ENCODE assay signal across 8 mouse cellular contexts in genomic region chr10:84516414-84516927, GRCm38 (mm10). TPM values are rescaled to one million over a fixed set of nuclear protein-coding genes. Genes with fewer than 3 reads are reported as not detected.
DNase-seq lines count a peak whose midpoint lies in the region; ATAC-seq and TF ChIP-seq lines count a peak whose summit lies in the region.

No protein-coding gene starts in this region.

- H3K9me3 ChIP-seq in embryonic facial prominence, embryonic 13.5 days: no peaks in the 10 kb centered on the region
- no peaks in the 10 kb centered on the region for H3K9me3 ChIP-seq in embryonic facial prominence, embryonic 10.5 days
- H3K9me3 ChIP-seq in kidney, embryonic 16.5 days (ENCODE audit: low read length): no peaks in the 10 kb centered on the region
- no peaks in the 10 kb centered on the region for H3K9me3 ChIP-seq in megakaryocyte, embryonic 14.5 days

- DNase-seq in embryonic facial prominence, embryonic 10.5 days (ENCODE audit: low spot score): no peak
- DNase-seq in thymus, adult 2 months: peak; percentile 23
- DNase-seq in thymus, postnatal 0 days (ENCODE audit: low spot score): no peak
- peak; percentile 30 for DNase-seq in thymus, postnatal 25 days

- no peak overlapping the region for H3K9ac ChIP-seq in embryonic facial prominence, embryonic 13.5 days
- no peak overlapping the region for H3K9ac ChIP-seq in kidney, embryonic 16.5 days (replicated peaks; ENCODE audit: low read length)

- no peak for TF ChIP-seq POLR2A in thymus, adult 2 months (IDR thresholded peaks at IDR 0.05; ENCODE audit: control insufficient read depth, extremely low read depth, insufficient read depth, low read length, poor library complexity)

- no peaks in the 10 kb centered on the region for H3K36me3 ChIP-seq in embryonic facial prominence, embryonic 13.5 days
- H3K36me3 ChIP-seq in embryonic facial prominence, embryonic 10.5 days (replicated peaks): no peaks in the 10 kb centered on the region
- no peaks in the 10 kb centered on the region for H3K36me3 ChIP-seq in thymus, adult 2 months (ENCODE audit: control insufficient read depth, insufficient read depth, low read length)
- H3K36me3 ChIP-seq in kidney, embryonic 16.5 days (ENCODE audit: insufficient read depth, low read length): no peaks in the 10 kb centered on the region
- H3K36me3 ChIP-seq in megakaryocyte, embryonic 14.5 days (replicated peaks; ENCODE audit: low read length): no peaks in the 10 kb centered on the region

- no peak overlapping the region for H3K4me3 ChIP-seq in embryonic facial prominence, embryonic 13.5 days
- no peak overlapping the region for H3K4me3 ChIP-seq in embryonic facial prominence, embryonic 10.5 days
- H3K4me3 ChIP-seq in thymus, adult 2 months (ENCODE audit: control insufficient read depth, insufficient read depth, low read length): no peak overlapping the region
- H3K4me3 ChIP-seq in kidney, embryonic 16.5 days (ENCODE audit: low read length): no peak overlapping the region
- peak overlapping the region; percentile 29 for H3K4me3 ChIP-seq in megakaryocyte, embryonic 14.5 days (replicated peaks)

- H3K27ac ChIP-seq in embryonic facial prominence, embryonic 13.5 days: no peak overlapping the region
- no peak overlapping the region for H3K27ac ChIP-seq in embryonic facial prominence, embryonic 10.5 days (replicated peaks)
- no peak overlapping the region for H3K27ac ChIP-seq in thymus, adult 2 months (ENCODE audit: control insufficient read depth, insufficient read depth, low read length)
- no peak overlapping the region for H3K27ac ChIP-seq in kidney, embryonic 16.5 days (ENCODE audit: low read length)

- H3K4me1 ChIP-seq in embryonic facial prominence, embryonic 13.5 days: 0 out of 2 replicates have a peak, but pooled peaks cover 6% of the 10 kb centered on the region
- no peaks in the 10 kb centered on the region for H3K4me1 ChIP-seq in embryonic facial prominence, embryonic 10.5 days
- H3K4me1 ChIP-seq in thymus, adult 2 months (replicated peaks; ENCODE audit: control insufficient read depth, insufficient read depth, low read length): peaks cover 7% of the 10 kb centered on the region
- H3K4me1 ChIP-seq in kidney, embryonic 16.5 days (ENCODE audit: insufficient read depth, low read length): no peaks in the 10 kb centered on the region
- H3K4me1 ChIP-seq in megakaryocyte, embryonic 14.5 days: peaks cover 24% of the 10 kb centered on the region

- WGBS in embryonic facial prominence, embryonic 13.5 days: 54% methylated on average over 11 of the region's 11 CpGs
- 78% methylated on average over 11 of the region's 11 CpGs for WGBS in embryonic facial prominence, embryonic 10.5 days
- WGBS in thymus, adult 2 months: 8% methylated on average over 11 of the region's 11 CpGs
- 52% methylated on average over 11 of the region's 11 CpGs for WGBS in kidney, embryonic 16.5 days

- ATAC-seq in embryonic facial prominence, embryonic 13.5 days (ENCODE audit: insufficient number of reproducible peaks, insufficient read depth, low FRiP score, low TSS enrichment, low read depth): peak; percentile 71
- peak; percentile 44; the same call in 1 of the 2 replicates for ATAC-seq in kidney, embryonic 16.5 days (ENCODE audit: low FRiP score, low TSS enrichment)
- ATAC-seq in activated CD4-positive, CD25-positive, alpha-beta regulatory T cell, adult 4 months: no peak

- TF ChIP-seq CTCF in thymus, adult 2 months (IDR thresholded peaks at IDR 0.05; ENCODE audit: borderline replicate concordance, control insufficient read depth, extremely low read depth, insufficient read depth, low read length, poor library complexity): no peak

- H3K27me3 ChIP-seq in embryonic facial prominence, embryonic 13.5 days: no peaks in the 10 kb centered on the region
- H3K27me3 ChIP-seq in embryonic facial prominence, embryonic 10.5 days (replicated peaks; ENCODE audit: low read depth, poor library complexity, severe bottlenecking): no peaks in the 10 kb centered on the region
- H3K27me3 ChIP-seq in thymus, adult 2 months (ENCODE audit: control insufficient read depth, insufficient read depth, low read length): no peaks in the 10 kb centered on the region
- H3K27me3 ChIP-seq in kidney, embryonic 16.5 days (ENCODE audit: insufficient read depth, low read length): no peaks in the 10 kb centered on the region
- H3K27me3 ChIP-seq in megakaryocyte, embryonic 14.5 days (replicated peaks): peaks cover 5% of the 10 kb centered on the region

- no peak overlapping the region for H3K4me2 ChIP-seq in embryonic facial prominence, embryonic 13.5 days
- no peak overlapping the region for H3K4me2 ChIP-seq in kidney, embryonic 16.5 days (replicated peaks; ENCODE audit: low read depth, low read length)

RNA-seq across cellular contexts. Expression of gene Ckap4, which starts 17.4 kb away (rescaled TPM):
- polyA plus RNA-seq in embryonic facial prominence, embryonic 13.5 days (2015; fragmentation: Nextera tagmentation; extraction: Ambion mirVana): 96.5 and 96.8 TPM in 2 replicates
- polyA plus RNA-seq in embryonic facial prominence, embryonic 10.5 days (2016; fragmentation: Nextera tagmentation; extraction: Ambion mirVana): 61.2 and 61.5 TPM in 2 replicates
- polyA plus RNA-seq in thymus, adult 2 months (2012; rRNA removed): 8.0 and 8.2 TPM in 2 replicates
- 11.4 and 12.7 TPM in 2 replicates for polyA plus RNA-seq in thymus, postnatal 0 days (2015; fragmentation: Nextera tagmentation; extraction: Ambion mirVana)
- polyA plus RNA-seq in kidney, embryonic 16.5 days (2015; fragmentation: Nextera tagmentation; extraction: Ambion mirVana): 40.0 and 72.4 TPM in 2 replicates
- 1.5 and 2.5 TPM in 2 replicates for polyA plus RNA-seq in megakaryocyte, embryonic 14.5 days (2012; ENCODE audit: insufficient read depth, low replicate concordance)
- polyA plus RNA-seq in activated CD4-positive, CD25-positive, alpha-beta regulatory T cell, adult 4 months (2017; shearing (Covaris generic)): under 1 TPM in 1 of 2 experiments, not detected in 1; 0.12 TPM

RNA-seq across cellular contexts. Expression of gene Tcp11l2, which starts 60.0 kb away (rescaled TPM):
- 13.8 and 18.3 TPM in 2 replicates for polyA plus RNA-seq in embryonic facial prominence, embryonic 13.5 days (2015; fragmentation: Nextera tagmentation; extraction: Ambion mirVana)
- 3.2 and 3.6 TPM in 2 replicates for polyA plus RNA-seq in embryonic facial prominence, embryonic 10.5 days (2016; fragmentation: Nextera tagmentation; extraction: Ambion mirVana)
- polyA plus RNA-seq in thymus, adult 2 months (2012; rRNA removed): 99.2 and 139 TPM in 2 replicates
- polyA plus RNA-seq in thymus, postnatal 0 days (2015; fragmentation: Nextera tagmentation; extraction: Ambion mirVana): 41.8 TPM in 2 replicates
- 20.2 and 21.2 TPM in 2 replicates for polyA plus RNA-seq in kidney, embryonic 16.5 days (2015; fragmentation: Nextera tagmentation; extraction: Ambion mirVana)
- 0.15 TPM in 1 of 2 replicates, not detected in the other for polyA plus RNA-seq in megakaryocyte, embryonic 14.5 days (2012; ENCODE audit: insufficient read depth, low replicate concordance)
- polyA plus RNA-seq in activated CD4-positive, CD25-positive, alpha-beta regulatory T cell, adult 4 months (2017; shearing (Covaris generic)): 100 to 1,000 TPM; 168 to 171 TPM

Comparison
In these comparisons a context has a peak if more than half of its experiments do, and no peak if none do; other contexts are left out.
1. DNase-seq: peak in thymus, adult 2 months (single experiment) and thymus, postnatal 25 days (single experiment); none in embryonic facial prominence, embryonic 10.5 days (single experiment) and thymus, postnatal 0 days (single experiment).